Mouse (Mus musculus) limb, embryonic 12.5 days (tissue): ENCODE data around the gene Srbd1. TPM values are rescaled to one million over a fixed set of nuclear protein-coding genes. Genes with fewer than 3 reads are reported as not detected.

Experiments used
- ATAC-seq: fragments of 200-750 bp; cut with Nextera tagmentation; 2 replicates; pipeline ENCODE4 v1.8.0; 2017; ENCODE audit warnings: low read depth, moderate TSS enrichment; ENCODE audit not compliant: insufficient number of reproducible peaks, insufficient read depth, low FRiP score, low TSS enrichment
- H3K27ac ChIP-seq: fragments of 300-500 bp; sonication (generic); 2 replicates; pipeline ENCODE4 v1.5.1; 2016; ENCODE audit warnings: mild to moderate bottlenecking, moderate library complexity
- H3K27me3 ChIP-seq: fragments of 300-500 bp; sonication (generic); 2 replicates; pipeline ENCODE4 v1.6.1; 2016; ENCODE audit warnings: mild to moderate bottlenecking, moderate library complexity
- H3K36me3 ChIP-seq: fragments of 300-500 bp; sonication (generic); 2 replicates; pipeline ENCODE4 v1.6.1; 2016; ENCODE audit warnings: mild to moderate bottlenecking, moderate library complexity
- H3K4me1 ChIP-seq: fragments of 300-500 bp; sonication (generic); replicated peaks from 2 replicates; pipeline ENCODE4 v1.6.1; 2016
- H3K4me2 ChIP-seq: fragments of 300-500 bp; sonication (generic); 2 replicates; pipeline ENCODE4 v1.6.1; 2016; ENCODE audit warnings: mild to moderate bottlenecking, moderate library complexity
- H3K4me3 ChIP-seq: fragments of 300-500 bp; sonication (generic); replicated peaks from 2 replicates; pipeline ENCODE4 v1.5.1; 2016; ENCODE audit warnings: mild to moderate bottlenecking
- H3K9ac ChIP-seq: fragments of 300-500 bp; sonication (generic); replicated peaks from 2 replicates; pipeline ENCODE4 v1.6.1; 2016; ENCODE audit warnings: mild to moderate bottlenecking, moderate library complexity
- H3K9me3 ChIP-seq: fragments of 300-500 bp; sonication (generic); 2 replicates; pipeline ENCODE4 v1.6.1; 2016; ENCODE audit warnings: mild to moderate bottlenecking, moderate library complexity
- WGBS: fragments of 180-500 bp; shearing (Covaris S2); methylation state at CpG from one replicate; pipeline ENCODE4 v1.1.7; 2016; 5-methylcytosine and 5-hydroxymethylcytosine counted together
- polyA plus RNA-seq: library from polyadenylated mRNA; unstranded; fragments of >200 nt; fragmentation: Nextera tagmentation; extraction: Ambion mirVana; gene quantifications from 2 replicates; pipeline ENCODE4 v1.2.1, GENCODE M21; 2016

The Srbd1 gene
- polyA plus RNA-seq, 1 experiment from 2014 or later = 26.5 TPM

GRCm38 (mm10) chr17:86083207-86083606 is 61.8 kb downstream of the Srbd1 start:
- H3K9me3 ChIP-seq = no peaks in the 10 kb centered on the region
- WGBS = 70% methylated on average over 7 of the region's 7 CpGs
- H3K27ac ChIP-seq = no peak overlapping the region
- H3K4me2 ChIP-seq = no peak overlapping the region
- H3K4me3 ChIP-seq = no peak overlapping the region
- no peak for ATAC-seq
- H3K9ac ChIP-seq = no peak overlapping the region
- no peaks in the 10 kb centered on the region for H3K36me3 ChIP-seq
- no peaks in the 10 kb centered on the region for H3K27me3 ChIP-seq
- H3K4me1 ChIP-seq = peaks cover 5% of the 10 kb centered on the region; the same call in 1 of the 2 replicates

- no peaks in the 10 kb centered on the region for H3K9me3 ChIP-seq
- no peaks in the 10 kb centered on the region for H3K27me3 ChIP-seq
- no peak overlapping the region for H3K4me2 ChIP-seq
- H3K4me1 ChIP-seq = peaks cover 1% of the 10 kb centered on the region; the same call in 1 of the 2 replicates
- whole genome bisulfite sequencing = 80% methylated on average over 11 of the region's 11 CpGs
- H3K4me3 ChIP-seq = no peak overlapping the region
- H3K9ac ChIP-seq = no peak overlapping the region
- ATAC-seq = no peak
- H3K36me3 ChIP-seq = no peaks in the 10 kb centered on the region
- H3K27ac ChIP-seq = no peak overlapping the region
These were observed 66.9 kb downstream of the Srbd1 start for GRCm38 (mm10) chr17:86078060-86078459.

- 0 out of 2 replicates have a peak, but pooled peaks cover 3% of the 10 kb centered on the region for H3K4me1 ChIP-seq
- no peaks in the 10 kb centered on the region for H3K36me3 ChIP-seq
- no peak for ATAC-seq
- WGBS = 94% methylated on average over 3 of the region's 3 CpGs
- H3K4me2 ChIP-seq = no peak overlapping the region
- H3K4me3 ChIP-seq = no peak overlapping the region
- no peak overlapping the region for H3K27ac ChIP-seq
- H3K9ac ChIP-seq = no peak overlapping the region
- no peaks in the 10 kb centered on the region for H3K9me3 ChIP-seq
- H3K27me3 ChIP-seq = no peaks in the 10 kb centered on the region
These were observed 77.5 kb downstream of the Srbd1 start for GRCm38 (mm10) chr17:86067444-86067843.

GRCm38 (mm10) chr17:86065833-86066232 is 79.1 kb downstream of the Srbd1 start:
- Histone ChIP-seq H3K4me3 (no peak overlapping the region), H3K36me3 (no peaks in the 10 kb centered on the region), H3K4me1 (0 out of 2 replicates have a peak, but pooled peaks cover 3% of the 10 kb centered on the region), H3K4me2 (no peak overlapping the region), H3K27me3 (no peaks in the 10 kb centered on the region), H3K27ac (no peak overlapping the region), H3K9ac (no peak overlapping the region), H3K9me3 (no peaks in the 10 kb centered on the region)
- WGBS = 88% methylated on average over 7 of the region's 7 CpGs
- ATAC-seq = no peak

- 12% methylated on average over 5 of the region's 5 CpGs for WGBS
- no peak for ATAC-seq
- Histone ChIP-seq H3K27ac (no peak overlapping the region), H3K4me3 (no peak overlapping the region), H3K4me1 (peaks cover 3% of the 10 kb centered on the region; the same call in 1 of the 2 replicates), H3K9me3 (peaks cover 5% of the 10 kb centered on the region; the same call in 1 of the 2 replicates), H3K9ac (no peak overlapping the region), H3K4me2 (no peak overlapping the region), H3K27me3 (no peaks in the 10 kb centered on the region), H3K36me3 (no peaks in the 10 kb centered on the region; the same call in 1 of the 2 replicates)
These were observed 81.5 kb downstream of the Srbd1 start for GRCm38 (mm10) chr17:86063461-86063860.

- no peak overlapping the region for H3K9ac ChIP-seq
- no peaks in the 10 kb centered on the region; the same call in 1 of the 2 replicates for H3K36me3 ChIP-seq
- peaks cover 10% of the 10 kb centered on the region; the same call in 1 of the 2 replicates for H3K9me3 ChIP-seq
- H3K27me3 ChIP-seq = no peaks in the 10 kb centered on the region
- ATAC-seq = no peak
- 76% methylated on average over 5 of the region's 5 CpGs for WGBS
- peaks cover 3% of the 10 kb centered on the region; the same call in 1 of the 2 replicates for H3K4me1 ChIP-seq
- no peak overlapping the region for H3K4me2 ChIP-seq
- H3K4me3 ChIP-seq = no peak overlapping the region
- H3K27ac ChIP-seq = no peak overlapping the region
These were observed 84.1 kb downstream of the Srbd1 start for GRCm38 (mm10) chr17:86060911-86061310.

- H3K4me2 ChIP-seq = peak overlapping the region; percentile 16; the same call in 1 of the 2 replicates
- ATAC-seq = 0 out of 2 replicates have a peak, but pooled peaks have one; percentile 57
These were observed 104.6 kb downstream of the Srbd1 start for GRCm38 (mm10) chr17:86040221-86040984.

GRCm38 (mm10) chr17:86039741-86040140 is 105.2 kb downstream of the Srbd1 start:
- H3K9me3 ChIP-seq = no peaks in the 10 kb centered on the region
- H3K4me2 ChIP-seq = no peak overlapping the region
- H3K27ac ChIP-seq = peak overlapping the region; percentile 76; the same call in 1 of the 2 replicates
- no peaks in the 10 kb centered on the region for H3K27me3 ChIP-seq
- ATAC-seq = no peak
- H3K4me3 ChIP-seq = no peak overlapping the region
- peaks cover 55% of the 10 kb centered on the region for H3K4me1 ChIP-seq
- H3K9ac ChIP-seq = no peak overlapping the region
- no peaks in the 10 kb centered on the region for H3K36me3 ChIP-seq
- 59% methylated on average over 3 of the region's 3 CpGs for WGBS

More at GRCm38 (mm10) chr17:86040221-86040984, 104.6 kb downstream of the Srbd1 start:
- no peak overlapping the region for H3K9ac ChIP-seq
- H3K27me3 ChIP-seq = no peaks in the 10 kb centered on the region
- H3K36me3 ChIP-seq = no peaks in the 10 kb centered on the region
- H3K9me3 ChIP-seq = no peaks in the 10 kb centered on the region
- peaks cover 49% of the 10 kb centered on the region for H3K4me1 ChIP-seq
- peak overlapping the region; percentile 24; the same call in 1 of the 2 replicates for H3K27ac ChIP-seq
- H3K4me3 ChIP-seq = no peak overlapping the region
- 43% methylated on average over 13 of the region's 13 CpGs for WGBS

- Histone ChIP-seq H3K9ac (no peak overlapping the region), H3K4me3 (no peak overlapping the region), H3K4me1 (peaks cover 64% of the 10 kb centered on the region), H3K27me3 (no peaks in the 10 kb centered on the region), H3K36me3 (no peaks in the 10 kb centered on the region), H3K4me2 (peak overlapping the region; percentile 26; the same call in 1 of the 2 replicates), H3K9me3 (no peaks in the 10 kb centered on the region), H3K27ac (peak overlapping the region; percentile 83)
- 16% methylated on average over 13 of the region's 13 CpGs for WGBS
- no peak for ATAC-seq
These were observed 106.7 kb downstream of the Srbd1 start for GRCm38 (mm10) chr17:86038211-86038648.

- H3K27ac ChIP-seq = peak overlapping the region; percentile 84; the same call in 1 of the 2 replicates
- no peaks in the 10 kb centered on the region for H3K36me3 ChIP-seq
- H3K9me3 ChIP-seq = no peaks in the 10 kb centered on the region
- no peak overlapping the region for H3K4me3 ChIP-seq
- no peak for ATAC-seq
- H3K4me1 ChIP-seq = peaks cover 75% of the 10 kb centered on the region
- H3K4me2 ChIP-seq = no peak overlapping the region
- H3K9ac ChIP-seq = no peak overlapping the region
- no peaks in the 10 kb centered on the region for H3K27me3 ChIP-seq
- 96% methylated on average over 3 of the region's 3 CpGs for WGBS
These were observed 109.4 kb downstream of the Srbd1 start for GRCm38 (mm10) chr17:86035576-86035975.

- Histone ChIP-seq H3K9ac (no peak overlapping the region), H3K4me2 (no peak overlapping the region), H3K36me3 (no peaks in the 10 kb centered on the region), H3K27ac (peak overlapping the region; percentile 84), H3K9me3 (no peaks in the 10 kb centered on the region), H3K4me1 (peaks cover 74% of the 10 kb centered on the region), H3K27me3 (no peaks in the 10 kb centered on the region), H3K4me3 (no peak overlapping the region)
- ATAC-seq = no peak
- 61% methylated on average over 12 of the region's 12 CpGs for WGBS
These were observed 109.8 kb downstream of the Srbd1 start for GRCm38 (mm10) chr17:86035146-86035545.
